Mouse (Mus musculus): Measurements from ENCODE around the gene Btbd17. TPM values are rescaled to one million over a fixed set of nuclear protein-coding genes. Genes with fewer than 3 reads are reported as not detected.

Gene Btbd17
- total RNA-seq, 2 experiments from 2014 or later, result 31.5 to 34.9 TPM

- DNase-seq (ENCODE audit: low spot score in 2 of 2), result no peak
These were observed 11.3 kb upstream of the Btbd17 start for GRCm38 (mm10) chr11:114807025-114807424.

- no peak for DNase-seq (ENCODE audit: low spot score in 2 of 2)
These were observed 8.2 kb upstream of the Btbd17 start for GRCm38 (mm10) chr11:114803990-114804389.

DNA sequence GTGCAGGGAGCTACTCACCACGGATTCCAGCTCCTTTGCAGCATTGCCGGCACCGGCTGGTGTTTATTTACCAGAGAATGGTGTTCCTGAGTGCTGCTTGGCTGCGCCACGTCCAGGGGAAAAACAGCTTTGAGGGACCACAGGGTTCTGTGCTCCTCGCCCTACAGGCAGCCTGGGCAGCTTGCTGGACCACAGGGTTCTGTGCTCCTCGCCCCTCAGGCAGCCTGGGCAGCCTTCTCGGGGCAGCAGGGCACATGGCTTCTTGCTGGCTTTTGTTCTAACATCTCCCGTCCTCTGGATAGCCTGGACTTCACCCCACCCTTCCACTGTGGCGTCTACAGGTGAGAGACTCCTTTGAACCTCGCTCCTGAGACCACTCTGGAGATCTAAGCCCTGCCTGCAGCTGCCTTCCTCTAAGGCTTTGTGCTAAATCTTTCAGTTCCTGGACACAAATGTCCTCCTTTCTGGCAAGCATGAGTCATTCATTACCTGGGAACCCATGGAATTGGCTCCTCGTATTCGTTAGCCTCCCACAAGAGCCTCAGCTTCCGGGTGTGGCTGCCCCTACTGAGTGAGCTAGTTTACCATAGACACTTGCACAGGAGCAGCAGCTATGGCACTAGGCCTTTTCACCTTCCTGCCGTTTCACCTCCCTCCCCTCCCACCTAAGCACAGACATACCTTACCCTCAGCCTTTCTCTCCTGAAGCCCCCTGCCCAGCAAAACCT lies 7.0 kb upstream of the Btbd17 start:
- no peak for DNase-seq (ENCODE audit: low spot score in 2 of 2)

- DNase-seq (ENCODE audit: low spot score in 2 of 2), result no peak
These were observed 6.2 kb upstream of the Btbd17 start for GRCm38 (mm10) chr11:114801906-114802305.

DNA sequence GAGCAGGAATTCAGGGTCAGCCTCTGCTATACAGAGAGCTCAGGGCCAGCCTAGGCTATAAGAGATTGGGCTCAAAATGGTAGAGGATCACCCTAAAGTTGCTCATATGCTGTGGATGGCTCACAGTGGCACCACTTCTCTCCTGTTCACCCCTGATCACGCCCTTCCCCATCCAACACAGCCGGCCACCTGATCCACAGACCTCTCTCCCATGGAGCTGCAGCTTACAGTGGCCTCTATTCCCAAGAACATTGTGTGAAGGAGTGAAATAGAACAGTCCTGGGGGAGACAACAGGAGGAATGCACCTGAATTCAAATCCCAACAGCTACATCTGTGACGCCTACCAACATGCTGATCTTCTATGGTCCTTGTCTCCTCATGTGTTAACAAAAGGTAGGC lies 2.9 kb upstream of the Btbd17 start, which contains the start of gene Gpr142:
Gene Gpr142, plus strand, starts transcription at position 301 of the 400 bp plus-strand sequence.
- no peak for DNase-seq (ENCODE audit: low spot score in 2 of 2)

DNA sequence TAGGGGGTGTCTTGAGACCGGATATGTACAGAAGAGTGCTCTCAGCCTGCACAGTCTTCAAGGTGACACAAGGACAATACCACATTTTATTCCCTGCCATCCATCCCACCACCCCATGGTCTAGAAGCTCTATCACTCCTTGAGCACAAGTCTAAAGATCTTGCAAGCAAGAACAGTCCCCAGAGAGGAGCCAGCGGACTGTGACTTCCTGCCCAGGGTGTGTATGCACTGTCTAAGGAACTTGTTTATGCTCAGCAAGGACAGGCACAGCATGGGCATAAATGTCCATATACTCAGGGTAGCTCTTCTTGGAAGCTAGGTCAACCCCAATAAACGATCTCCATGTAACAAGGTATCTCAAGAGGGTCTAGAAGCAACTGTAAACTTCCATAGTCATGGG lies 2.2 kb upstream of the Btbd17 start:
- no peak for DNase-seq (ENCODE audit: low spot score in 2 of 2)

GRCm38 (mm10) chr11:114797176-114797575 lies 1.4 kb upstream of the Btbd17 start:
- peak in 1 of 2 experiments; percentile 36 for DNase-seq (ENCODE audit: low spot score in 2 of 2)

DNA sequence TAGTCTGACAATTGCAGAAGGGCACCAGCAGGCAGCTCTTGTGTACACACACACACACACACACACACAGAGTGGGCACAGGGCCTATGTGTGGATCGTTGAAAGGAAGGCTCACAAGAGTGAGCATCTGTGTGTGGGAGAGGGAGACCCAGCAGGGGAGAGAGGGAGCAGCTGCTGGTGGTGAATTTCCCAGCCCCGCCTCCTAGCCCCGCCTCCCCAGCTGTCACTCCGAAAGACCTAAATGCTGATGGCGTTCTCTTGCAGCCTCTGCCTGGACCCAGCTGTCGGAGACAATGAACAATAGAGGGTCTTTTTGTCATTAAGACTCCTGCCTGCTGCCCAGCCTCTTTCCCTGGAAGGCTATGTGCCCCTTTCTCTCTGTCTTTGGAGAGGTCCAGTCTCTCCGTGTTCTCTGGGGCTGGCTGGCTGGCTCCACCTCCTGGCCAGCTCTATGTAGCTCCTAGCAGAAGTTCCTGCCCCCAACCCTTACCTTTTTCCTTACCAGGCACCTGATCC lies 456 bp downstream of the Btbd17 start:
- DNase-seq (ENCODE audit: low spot score in 2 of 2), result peak; percentile 94 to 99

DNA sequence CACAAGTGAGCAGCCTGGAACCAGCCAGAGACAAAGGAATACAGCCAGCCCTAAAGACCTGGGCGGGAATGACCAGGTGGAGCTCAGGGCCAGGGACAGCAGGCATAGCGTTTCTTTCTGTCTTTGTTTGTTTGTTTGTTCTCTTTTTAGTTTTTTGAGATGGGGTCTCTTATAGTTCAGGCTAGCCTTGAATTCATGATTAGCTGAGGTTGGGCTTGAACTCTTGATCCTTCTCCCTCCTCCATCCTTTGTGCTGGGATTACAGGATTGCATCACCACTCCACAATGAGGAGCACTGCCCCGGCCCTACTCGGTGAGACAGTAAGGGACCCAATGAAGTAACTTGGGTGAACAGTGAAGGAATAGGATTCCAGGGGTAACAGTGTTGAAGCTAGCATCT lies 1.1 kb downstream of the Btbd17 start:
- DNase-seq (ENCODE audit: low spot score in 2 of 2), result no peak

DNA sequence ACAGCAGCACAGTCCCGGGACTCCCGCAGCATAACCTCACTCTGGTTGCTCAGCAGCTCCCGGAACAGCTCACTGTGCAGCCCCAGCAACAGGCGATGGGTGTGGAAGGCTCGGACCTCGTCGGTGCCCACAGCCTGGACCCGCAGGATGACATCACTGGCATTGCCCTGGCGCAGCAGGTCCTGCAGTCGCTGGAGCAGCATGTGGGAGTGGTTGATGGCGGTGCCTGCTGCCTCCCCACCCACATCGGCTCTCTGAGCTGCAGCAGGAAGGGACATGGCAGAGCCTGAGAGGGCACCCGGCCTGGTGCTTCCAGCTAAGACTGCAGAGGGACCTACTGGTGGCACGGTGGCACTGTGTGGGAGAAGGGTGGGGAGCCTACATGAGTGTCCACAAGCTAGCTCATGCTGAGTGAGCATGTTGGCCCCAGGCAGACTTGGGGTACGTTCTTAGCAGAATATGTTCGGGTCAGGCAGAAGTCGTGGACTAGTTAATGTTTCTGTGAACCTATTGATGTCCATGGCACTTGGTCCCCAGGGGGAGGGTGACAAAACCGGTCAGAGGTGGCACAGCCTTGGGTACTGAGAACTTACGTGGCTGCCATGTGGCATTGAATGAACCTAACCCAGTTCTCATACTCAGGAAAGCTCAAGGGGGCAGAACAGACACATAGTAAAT lies 1.7 kb downstream of the Btbd17 start:
- DNase-seq (ENCODE audit: low spot score in 2 of 2), result peak; percentile 34 to 44

DNA sequence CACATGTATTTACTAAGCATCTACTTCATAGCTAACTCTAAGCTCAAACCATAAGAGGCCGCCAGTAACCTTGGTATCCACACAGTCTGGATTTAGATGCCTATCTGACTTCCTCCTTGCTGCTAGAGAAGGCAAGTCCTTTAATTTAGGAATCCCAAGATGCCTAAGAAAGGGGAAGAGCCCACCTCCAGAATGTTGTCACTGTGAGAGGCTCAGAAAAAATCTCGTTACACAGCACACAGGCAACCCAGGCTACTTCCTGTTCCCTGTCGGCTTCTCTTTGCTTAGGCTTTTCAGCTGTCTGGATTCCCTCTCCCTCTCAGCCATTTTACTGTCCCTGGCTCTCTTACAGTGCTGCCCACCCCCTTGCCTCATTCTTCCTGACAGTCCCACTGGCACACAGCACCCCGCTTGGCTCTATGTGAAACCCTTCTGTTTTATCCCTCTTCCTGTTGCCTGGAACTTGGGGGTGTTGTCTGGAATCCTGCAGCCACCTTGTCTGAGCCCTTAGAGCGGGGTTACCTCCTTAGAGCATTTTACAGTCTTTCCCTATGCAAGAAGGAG lies 2.7 kb downstream of the Btbd17 start:
- DNase-seq (ENCODE audit: low spot score in 2 of 2), result peak; percentile 51 to 59

GRCm38 (mm10) chr11:114791891-114792411 lies 3.8 kb downstream of the Btbd17 start:
- DNase-seq (ENCODE audit: low spot score in 2 of 2), result peak; percentile 57 to 58

DNA sequence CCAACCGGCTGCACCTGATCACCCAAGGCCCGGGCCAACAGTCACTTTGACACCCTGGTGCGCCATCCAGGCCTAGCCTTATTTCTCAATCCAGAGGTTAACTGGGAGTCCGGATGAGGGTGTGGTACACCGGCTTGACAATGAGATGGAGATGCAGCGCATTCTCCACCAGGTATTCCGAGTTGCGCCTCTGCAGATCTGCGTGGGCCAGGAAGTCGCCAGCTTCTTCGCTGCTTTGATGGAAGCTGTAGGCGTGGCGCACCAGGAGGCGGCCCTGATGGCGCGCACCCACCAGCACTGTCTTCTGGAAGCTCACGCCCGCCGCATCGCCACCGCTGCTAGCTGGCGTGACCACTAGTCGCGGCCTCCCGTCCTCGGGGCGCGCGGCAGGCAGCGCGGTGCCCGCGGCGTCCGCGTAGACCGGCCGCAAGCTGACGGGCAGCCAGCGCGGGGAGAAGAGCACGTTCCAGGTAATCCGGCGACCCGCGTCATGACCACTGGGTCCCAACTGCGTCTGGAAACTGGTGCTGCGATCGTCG lies 4.3 kb downstream of the Btbd17 start:
- DNase-seq (ENCODE audit: low spot score in 2 of 2), result peak in 1 of 2 experiments; percentile 57

GRCm38 (mm10) chr11:114790841-114791240 lies 4.9 kb downstream of the Btbd17 start:
- DNase-seq (ENCODE audit: low spot score in 2 of 2), result peak in 1 of 2 experiments; percentile 32

DNA sequence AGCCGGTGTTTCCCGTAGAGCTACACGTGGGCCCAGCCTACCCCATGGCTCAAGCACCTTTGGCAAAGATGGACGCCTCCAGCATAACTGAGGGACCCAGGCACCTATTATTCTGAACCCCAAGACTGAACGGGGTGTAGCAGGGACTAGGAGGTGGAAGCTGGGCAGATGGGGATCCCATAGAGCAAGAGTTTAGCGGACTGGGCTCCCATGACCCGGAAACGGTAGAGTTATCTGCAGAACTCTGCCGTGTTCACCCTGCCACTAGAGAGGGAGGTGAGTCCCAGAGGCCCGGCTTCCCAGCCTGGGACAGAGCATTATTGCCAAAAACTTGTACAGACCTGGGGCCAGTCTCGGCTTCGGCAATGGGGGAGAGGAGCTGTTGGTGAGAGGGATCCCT lies 5.6 kb downstream of the Btbd17 start:
- DNase-seq (ENCODE audit: low spot score in 2 of 2), result no peak

DNA sequence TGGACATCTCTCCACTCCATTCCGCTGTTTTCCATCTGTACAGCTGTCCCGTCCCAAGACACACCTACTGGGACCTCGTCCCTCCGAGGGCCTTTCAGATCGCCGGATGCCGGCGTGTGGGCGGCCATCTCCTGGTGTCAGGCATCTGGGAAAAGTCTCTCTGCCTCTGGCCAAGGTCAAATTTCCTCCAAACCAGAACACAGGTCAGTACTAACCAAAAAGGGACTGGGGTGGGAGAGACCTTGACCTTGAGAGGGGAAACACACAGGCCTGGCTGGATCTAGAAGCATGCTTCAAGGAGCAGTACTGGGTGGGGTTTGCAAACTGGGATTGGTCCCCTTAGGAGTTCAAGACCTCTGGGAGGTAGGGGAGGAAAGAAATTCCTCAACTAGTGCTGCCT lies 6.0 kb downstream of the Btbd17 start:
- no peak for DNase-seq (ENCODE audit: low spot score in 2 of 2)

DNA sequence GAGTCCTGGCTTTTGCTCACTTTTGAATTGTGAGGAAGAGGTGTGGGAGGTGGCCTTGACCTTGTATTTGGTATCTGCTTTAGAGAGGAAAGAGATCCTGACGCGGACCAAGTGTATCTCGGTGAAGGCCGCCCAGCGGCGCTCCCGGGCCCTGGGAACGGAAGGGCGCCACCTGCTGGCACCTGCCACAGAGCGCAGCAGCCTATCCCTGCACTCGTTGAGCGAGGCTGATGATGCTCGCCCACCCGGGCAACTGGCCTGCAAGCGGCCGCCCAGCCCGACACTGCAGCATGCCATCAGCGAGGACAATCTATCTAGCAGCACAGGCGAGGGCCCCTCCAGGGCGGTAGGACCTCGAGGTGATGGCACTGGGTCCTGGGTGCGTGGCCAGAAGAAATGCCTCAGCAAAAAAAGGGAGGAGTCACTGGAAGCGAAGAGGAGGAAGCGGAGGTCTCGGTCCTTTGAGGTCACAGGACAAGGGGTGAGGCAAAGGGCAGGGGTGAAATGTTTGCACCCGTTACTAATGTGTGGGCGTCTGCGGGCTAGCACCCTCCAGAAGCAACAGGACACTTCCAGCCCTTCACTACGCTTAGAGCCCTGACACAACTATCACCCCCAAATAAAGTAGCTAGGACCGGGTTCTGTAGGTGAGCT lies 6.6 kb downstream of the Btbd17 start:
- peak; percentile 84 to 86 for DNase-seq (ENCODE audit: low spot score in 2 of 2)

- DNase-seq (ENCODE audit: low spot score in 2 of 2), result no peak
These were observed 8.1 kb downstream of the Btbd17 start for GRCm38 (mm10) chr11:114787611-114788010.

- no peak for DNase-seq (ENCODE audit: low spot score in 2 of 2)
These were observed 9.4 kb downstream of the Btbd17 start for GRCm38 (mm10) chr11:114786326-114786725.

DNA sequence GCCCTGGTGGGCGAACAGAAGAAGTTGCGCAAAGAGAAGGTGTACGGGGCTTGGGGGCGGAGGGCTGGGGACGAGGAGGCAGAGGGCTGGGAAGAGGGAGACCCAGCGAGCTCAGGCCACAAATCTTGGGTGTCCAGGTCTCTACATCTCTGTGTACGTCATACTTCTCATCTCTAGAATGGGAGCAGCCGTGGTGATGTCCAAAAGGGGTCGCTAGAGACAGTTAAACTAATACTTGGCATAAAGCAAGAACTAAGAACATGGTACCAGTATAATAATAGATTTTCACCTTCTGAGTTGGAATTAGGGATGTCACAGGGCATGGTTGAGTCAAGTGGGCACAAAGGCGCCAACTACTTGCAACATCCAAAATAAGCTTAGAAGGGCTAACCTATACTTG lies 9.9 kb downstream of the Btbd17 start:
- no peak for DNase-seq (ENCODE audit: low spot score in 2 of 2)

DNA sequence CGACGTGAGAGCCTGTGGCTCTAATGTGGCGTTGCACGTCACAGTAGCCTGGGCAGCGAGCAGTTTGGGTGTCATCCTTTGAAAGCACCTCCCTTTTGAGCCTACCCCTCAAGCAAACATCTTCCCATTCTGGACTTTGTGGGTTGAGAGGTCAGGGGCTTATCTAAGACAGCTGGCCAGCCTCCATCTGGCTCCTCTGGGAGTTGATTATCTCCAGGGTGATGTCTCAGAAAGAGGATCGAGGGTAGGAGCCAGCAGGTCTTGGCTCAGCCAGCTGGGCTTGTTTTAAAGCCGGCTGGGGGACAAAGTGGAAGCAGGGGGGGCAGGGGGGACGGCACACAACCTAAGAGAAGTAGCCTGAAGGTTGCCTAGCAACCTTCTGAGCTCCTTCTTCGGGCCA lies 15.7 kb downstream of the Btbd17 start:
- no peak for DNase-seq (ENCODE audit: low spot score in 2 of 2)

Data from layer of hippocampus, postnatal 14 days (tissue).